Mouse (Mus musculus) kidney, adult 2 months (tissue): ENCODE data around the gene Inpp4a.

Experiments
- CTCF ChIP-seq: fragments of 200-500 bp; conservative IDR thresholded peaks from 2 replicates; pipeline ENCODE4 v1.5.1; 2011; ENCODE audit warnings: low read depth, mild to moderate bottlenecking, control low read depth, low read length, moderate library complexity, mixed read lengths; ENCODE audit not compliant: insufficient read depth, insufficient read length
- POLR2A ChIP-seq: fragments of 200-500 bp; IDR thresholded peaks from one replicate; pipeline ENCODE4 v1.6.1; 2011; ENCODE audit warnings: low read depth, low read length, control low read depth

- TF ChIP-seq CTCF (no peak), POLR2A (no peak)
Measured at GRCm38 (mm10) chr1:37393174-37393573, 93.5 kb downstream of the Inpp4a start.
